Mouse (Mus musculus): Measurements from ENCODE around the gene Uba52.

Gene Uba52

GRCm38 (mm10) chr8:70477269-70477982 is 33.2 kb downstream of the Uba52 start:
- DNase-seq, result no peak

DNA sequence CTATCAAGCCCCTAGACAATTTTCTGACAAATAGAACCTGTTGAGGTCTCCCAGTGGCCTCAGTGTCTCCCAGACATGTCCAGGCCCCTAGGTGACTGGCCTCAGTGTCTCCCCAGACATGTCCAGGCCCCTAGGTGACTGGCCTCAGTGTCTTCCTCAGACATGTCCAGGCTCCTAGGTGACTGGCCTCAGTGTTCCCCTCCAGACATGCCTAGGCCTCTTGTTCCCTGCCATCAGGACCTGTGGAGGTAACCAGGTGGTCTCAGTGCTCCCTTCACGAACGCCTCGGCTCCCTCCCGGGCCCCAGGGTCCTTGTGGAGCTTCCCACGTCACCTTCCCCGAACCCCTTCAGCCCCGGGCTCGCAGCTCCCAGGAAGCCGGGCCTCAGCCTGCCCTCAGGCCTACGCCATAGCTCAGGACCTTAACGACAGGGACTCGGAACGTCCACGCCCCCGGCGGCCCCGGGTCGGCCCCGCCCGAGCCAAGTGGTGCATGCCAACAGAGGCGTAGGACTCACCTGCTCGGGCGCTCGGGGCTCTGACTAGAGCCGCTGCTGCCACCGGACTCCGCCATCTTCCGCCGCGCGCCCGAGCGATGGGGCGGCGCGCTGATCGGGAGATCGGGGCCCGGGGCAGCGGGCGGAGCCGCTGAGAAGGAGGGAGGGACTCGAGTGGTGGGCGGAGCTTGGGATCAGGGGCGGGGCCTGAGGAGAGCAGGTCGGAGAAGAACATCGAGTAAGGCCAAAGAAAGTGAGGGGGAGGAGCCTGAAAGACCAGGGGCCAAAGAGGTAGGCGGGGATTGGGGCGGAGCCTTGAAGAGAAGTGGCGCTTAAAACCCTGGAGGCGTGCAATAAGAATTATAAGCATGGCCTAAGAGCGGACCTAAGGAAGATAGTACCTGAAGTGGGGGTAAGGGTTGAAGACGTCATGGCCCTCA is 34.0 kb downstream of the Uba52 start, which contains the start of gene Klhl26:
Gene Klhl26, minus strand, starts transcription at position 636 of the 936 bp plus-strand sequence.
- DNase-seq, result peak; percentile 95

- DNase-seq, result no peak
These were observed 38.7 kb downstream of the Uba52 start for GRCm38 (mm10) chr8:70471856-70472255.

GRCm38 (mm10) chr8:70469938-70470337 is 40.7 kb downstream of the Uba52 start:
- DNase-seq, result no peak

GRCm38 (mm10) chr8:70469295-70469916 is 41.2 kb downstream of the Uba52 start:
- no peak for DNase-seq

DNA sequence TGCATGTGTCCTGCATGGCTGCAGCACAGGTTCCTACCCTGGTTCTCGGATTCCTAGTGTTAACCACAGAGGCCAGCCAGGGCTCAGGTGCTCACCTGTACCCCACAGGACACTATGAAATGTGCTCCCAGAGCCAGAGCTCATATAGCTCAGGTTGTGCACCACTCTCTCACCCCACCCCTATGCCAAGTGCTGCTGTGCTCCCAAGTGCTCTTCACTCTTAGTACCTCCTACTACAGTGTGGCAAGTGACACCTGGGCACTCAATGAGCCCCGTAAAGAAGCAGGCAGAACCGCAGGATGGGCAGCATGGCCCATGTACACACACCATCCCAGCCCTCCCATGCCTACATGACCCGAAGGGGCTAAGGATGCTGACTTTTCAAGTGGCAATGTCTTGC is 41.9 kb downstream of the Uba52 start:
- no peak for DNase-seq

DNA sequence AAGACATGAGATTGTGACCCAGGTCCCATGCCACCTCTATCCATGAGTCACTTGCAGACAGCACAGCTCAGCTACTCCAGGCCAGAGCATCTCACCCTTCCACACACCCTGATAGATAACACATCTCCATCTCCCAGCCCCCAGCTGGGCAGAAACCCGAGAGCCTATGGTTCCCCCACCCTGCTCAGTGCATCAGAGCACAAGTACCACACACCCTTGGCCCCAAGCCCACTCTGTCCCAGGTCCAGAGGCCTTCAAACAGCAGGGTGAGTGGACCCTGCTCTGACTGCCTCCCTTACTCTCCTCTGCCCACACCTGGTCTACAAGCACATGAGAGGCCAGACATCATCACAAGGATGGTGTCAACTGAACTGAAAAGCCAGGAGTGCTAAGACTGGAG is 42.7 kb downstream of the Uba52 start:
- DNase-seq, result no peak

- DNase-seq, result no peak
These were observed 43.3 kb downstream of the Uba52 start for GRCm38 (mm10) chr8:70467229-70467725.

- no peak for DNase-seq
These were observed 43.8 kb downstream of the Uba52 start for GRCm38 (mm10) chr8:70466771-70467170.

- DNase-seq, result no peak
These were observed 44.3 kb downstream of the Uba52 start for GRCm38 (mm10) chr8:70466305-70466704.

DNA sequence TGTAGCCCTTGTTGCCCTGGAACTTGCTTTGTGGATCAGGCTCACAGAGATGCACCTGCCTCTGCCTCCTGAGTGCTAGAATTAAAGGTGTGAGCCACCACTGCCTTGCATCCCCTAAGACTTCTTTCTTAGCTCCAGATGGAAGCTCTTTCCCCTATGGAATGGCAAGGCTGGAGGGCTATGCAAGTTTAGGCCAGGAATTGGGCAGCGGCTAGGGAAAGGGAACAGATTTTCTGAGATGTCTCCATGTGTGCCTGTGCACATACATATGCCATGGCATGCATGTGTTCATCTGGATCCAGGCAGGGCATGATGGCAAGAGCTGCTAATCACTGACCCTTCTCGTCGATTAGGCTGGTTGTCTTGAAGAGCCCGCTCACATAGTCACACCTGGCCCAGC is 44.9 kb downstream of the Uba52 start:
- no peak for DNase-seq

- DNase-seq, result no peak
These were observed 46.4 kb downstream of the Uba52 start for GRCm38 (mm10) chr8:70464162-70464561.

DNA sequence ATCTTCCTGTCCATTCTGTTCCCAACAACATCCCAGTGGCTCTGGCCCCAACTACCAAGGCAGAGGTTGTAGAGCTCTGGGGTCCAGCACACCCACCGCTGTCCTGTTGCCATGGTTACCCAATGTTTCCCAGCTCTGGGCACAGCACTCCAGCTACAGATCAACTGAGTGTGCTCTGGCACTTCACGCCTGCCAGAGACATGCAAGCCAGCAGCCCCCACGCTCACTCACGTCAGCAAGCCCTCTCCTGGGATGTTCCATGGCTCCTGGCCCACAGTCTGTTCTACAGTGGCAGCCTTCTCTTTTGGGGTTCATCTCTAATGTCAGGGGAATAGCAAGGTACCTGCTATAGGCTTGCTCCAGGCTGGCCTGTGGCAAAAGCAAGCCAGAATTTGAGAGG is 47.3 kb downstream of the Uba52 start:
- DNase-seq, result no peak

DNA sequence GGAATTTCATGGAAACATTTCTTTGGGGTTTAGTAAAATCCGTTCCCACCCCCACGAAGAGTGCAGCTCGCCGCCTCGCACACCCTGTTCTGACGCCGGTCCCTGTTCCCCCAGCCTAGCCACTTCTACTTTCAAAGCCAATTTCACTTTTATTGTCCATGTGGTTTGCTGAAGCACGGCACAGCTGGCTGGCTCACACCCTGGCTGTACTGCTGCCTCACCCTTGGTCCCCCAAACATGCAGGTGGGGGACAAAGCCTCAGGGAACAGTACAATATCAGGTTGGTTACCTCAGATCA is 48.1 kb downstream of the Uba52 start:
- no peak for DNase-seq

DNA sequence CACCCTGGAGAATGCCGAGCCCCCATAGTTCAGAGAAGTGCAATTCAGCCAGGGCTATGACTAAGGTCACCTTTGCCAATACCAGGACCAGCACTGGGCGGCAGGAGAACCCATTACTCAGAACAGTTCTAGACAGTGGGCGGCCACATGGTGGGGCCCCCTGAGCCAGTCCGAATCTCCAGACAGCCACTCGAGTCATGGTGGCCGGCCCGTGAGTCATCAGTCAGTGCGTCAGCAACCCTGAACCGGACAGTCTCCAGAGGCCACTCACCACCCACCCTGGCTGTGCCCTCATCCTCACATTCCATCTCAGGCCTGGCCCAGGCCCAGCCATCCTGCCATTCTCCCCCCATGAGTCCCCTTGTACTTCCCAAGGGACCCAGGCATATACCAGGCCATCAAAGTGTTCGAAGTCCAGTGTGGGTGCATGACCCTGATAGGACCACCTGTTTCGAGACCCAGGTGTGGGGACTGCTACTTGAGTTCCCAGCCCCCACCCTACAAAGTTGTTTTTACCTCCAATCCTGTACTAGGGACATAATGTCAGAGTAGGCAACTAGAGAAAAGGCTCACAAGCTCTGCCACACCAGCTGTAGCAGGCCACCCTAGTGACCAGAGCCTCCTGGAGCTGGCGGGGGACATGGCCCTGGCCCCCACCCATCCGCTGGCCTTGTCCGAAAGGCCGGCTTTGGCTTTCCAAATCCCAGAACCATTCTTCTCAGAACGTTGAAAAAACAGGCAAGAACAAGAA is 48.7 kb downstream of the Uba52 start:
- DNase-seq, result no peak

GRCm38 (mm10) chr8:70460606-70461005 is 50.0 kb downstream of the Uba52 start:
- DNase-seq, result no peak

- no peak for DNase-seq
These were observed 50.4 kb downstream of the Uba52 start for GRCm38 (mm10) chr8:70460199-70460598.

GRCm38 (mm10) chr8:70459636-70460035 is 51.0 kb downstream of the Uba52 start:
- no peak for DNase-seq

- DNase-seq, result no peak
These were observed 52.1 kb downstream of the Uba52 start for GRCm38 (mm10) chr8:70458462-70458861.

Data from thymus, postnatal 25 days (tissue).